Mouse (Mus musculus) lung, adult 2 months (tissue): ENCODE measurements around the gene Izumo4. TPM values are rescaled to one million over a fixed set of nuclear protein-coding genes. Genes with fewer than 3 reads are reported as not detected.

ENCODE experiments used
- DNase-seq: peaks from one replicate; pipeline ENCODE4 v3.0.0; 2022
- H3K4me1 ChIP-seq: fragments of 200-500 bp; 2 replicates; pipeline ENCODE4 v1.6.1; 2011; ENCODE audit warnings: low read length; ENCODE audit not compliant: control insufficient read depth, insufficient read depth
- H3K4me3 ChIP-seq: fragments of 200-500 bp; replicated peaks from 2 replicates; pipeline ENCODE3; 2011; ENCODE audit warnings: low read depth, mild to moderate bottlenecking, control low read depth, low read length; ENCODE audit errors: extremely low read depth
- CTCF ChIP-seq: fragments of 200-500 bp; IDR thresholded peaks from 2 replicates; pipeline ENCODE4 v1.5.1; 2011; ENCODE audit warnings: mild to moderate bottlenecking, low read length, control low read depth; ENCODE audit not compliant: insufficient read depth
- POLR2A ChIP-seq: fragments of 200-500 bp; IDR thresholded peaks from 2 replicates; pipeline ENCODE4 v1.6.1; 2011; ENCODE audit warnings: low read depth, mild to moderate bottlenecking, control low read depth, low read length, borderline replicate concordance; ENCODE audit errors: extremely low read depth
- WGBS: fragments of 180-500 bp; shearing (Covaris S2); methylation state at CpG from one replicate; pipeline ENCODE4 v1.1.7; 2018; 5-methylcytosine and 5-hydroxymethylcytosine counted together
- polyA plus RNA-seq: library from polyadenylated mRNA; depleted of rRNA; stranded (reverse); fragments of >200 nt; gene quantifications from 2 replicates; pipeline ENCODE4 v1.2.3, GENCODE M21; 2012

Izumo4 gene
- polyA plus RNA-seq, 1 experiment: 70.8 TPM

DNA sequence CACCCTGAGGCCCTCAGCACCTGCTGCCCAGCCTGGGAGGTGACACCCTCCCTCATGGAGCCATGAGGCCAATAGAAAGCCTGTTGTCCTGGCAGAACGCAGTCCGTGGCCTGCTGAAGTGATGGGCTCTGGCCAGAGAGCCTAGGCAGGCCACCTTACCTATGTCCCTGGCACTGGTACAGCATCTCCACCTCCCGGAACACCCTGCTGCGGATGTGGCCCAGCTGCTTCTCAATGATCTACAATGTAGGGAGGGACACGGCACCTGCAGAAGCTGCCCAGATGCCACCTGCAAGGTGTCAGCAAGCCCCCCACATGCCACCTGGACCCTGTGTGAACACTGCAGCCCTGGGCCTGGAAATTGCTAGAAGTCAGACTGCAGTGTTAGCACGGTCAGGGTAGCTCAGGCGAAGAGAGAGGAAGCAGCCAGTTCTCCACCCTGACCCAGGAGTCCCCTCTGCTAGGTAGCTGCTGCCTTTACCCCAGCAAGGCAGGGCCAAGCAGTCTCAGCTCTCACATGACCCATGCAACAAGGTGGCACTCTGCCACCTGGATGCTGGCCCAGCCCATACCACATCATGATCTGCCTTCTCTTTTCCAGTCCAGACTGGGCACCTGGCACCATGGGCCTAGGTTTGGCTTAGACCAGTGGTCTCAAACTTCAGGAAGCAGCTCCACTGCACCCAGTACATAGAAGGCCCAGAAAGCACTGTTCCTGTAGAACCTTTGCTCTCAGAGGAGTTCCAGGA is 32.1 kb upstream of the Izumo4 start:
- WGBS: 65% methylated on average over 7 of the region's 7 CpGs
- H3K4me1 ChIP-seq: peaks cover 73% of the 10 kb centered on the region
- DNase-seq: peak; percentile 76

DNA sequence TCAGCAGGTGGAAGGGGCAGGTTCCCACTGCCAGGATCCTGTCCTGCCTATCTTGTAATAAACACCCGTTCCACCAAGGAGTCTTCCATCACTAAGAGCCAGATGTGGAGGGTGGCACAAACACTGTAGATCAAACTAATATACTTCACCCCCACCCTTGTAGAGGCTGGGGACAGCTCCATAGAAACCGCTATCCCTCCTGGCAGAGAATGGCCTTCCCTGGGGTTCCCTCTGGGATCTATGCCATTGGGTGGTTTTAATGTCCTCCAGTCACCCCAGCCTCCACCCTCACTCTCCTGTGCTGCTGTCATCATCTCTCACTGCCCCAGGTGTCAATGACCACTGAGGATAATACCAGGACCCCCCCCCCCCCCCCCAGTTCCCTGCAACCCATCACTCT is 31.5 kb upstream of the Izumo4 start:
- Histone ChIP-seq H3K4me3 (no peak overlapping the region), H3K4me1 (peaks cover 68% of the 10 kb centered on the region)
- DNase-seq: no peak
- no peak for TF ChIP-seq POLR2A
- 70% methylated on average over 2 of the region's 2 CpGs for WGBS

More for the DNA sequence above, 32.1 kb upstream of the Izumo4 start:
- no peak overlapping the region for H3K4me3 ChIP-seq
- no peak for TF ChIP-seq CTCF
- TF ChIP-seq POLR2A: no peak; the same call in 1 of the 2 replicates

DNA sequence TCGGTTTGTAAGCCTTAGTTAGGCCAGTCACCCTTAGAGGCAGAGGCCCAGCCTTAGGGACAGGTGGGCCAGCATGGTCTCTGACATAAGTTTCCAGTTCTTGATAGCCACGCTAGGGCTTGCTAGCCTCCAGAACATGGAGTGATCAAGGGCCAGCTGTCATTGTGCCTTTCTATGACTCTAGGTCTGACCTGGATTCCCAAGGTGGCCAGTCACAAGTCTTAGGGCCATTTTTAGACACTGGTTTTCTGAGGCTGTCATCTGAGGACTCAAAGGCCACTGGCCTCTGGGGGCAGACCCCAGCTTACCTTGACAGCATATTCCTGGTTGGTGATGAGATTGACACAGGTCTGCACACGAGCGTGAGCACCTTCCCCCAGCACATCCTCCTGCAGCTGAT is 30.7 kb upstream of the Izumo4 start:
- Histone ChIP-seq H3K4me3 (no peak overlapping the region), H3K4me1 (peaks cover 61% of the 10 kb centered on the region)
- DNase-seq: no peak
- TF ChIP-seq CTCF (no peak), POLR2A (no peak; the same call in 1 of the 2 replicates)
- WGBS: 76% methylated on average over 4 of the region's 4 CpGs

GRCm38 (mm10) chr10:80671936-80672690 is 29.9 kb upstream of the Izumo4 start:
- peaks cover 58% of the 10 kb centered on the region for H3K4me1 ChIP-seq
- TF ChIP-seq CTCF (no peak), POLR2A (no peak)

GRCm38 (mm10) chr10:80673690-80674089 is 28.3 kb upstream of the Izumo4 start:
- Histone ChIP-seq H3K4me3 (peak overlapping the region; percentile 71), H3K4me1 (peaks cover 60% of the 10 kb centered on the region)
- TF ChIP-seq CTCF: no peak
- TF ChIP-seq POLR2A: no peak
- DNase-seq: no peak
- 61% methylated on average over 3 of the region's 3 CpGs for WGBS

More at GRCm38 (mm10) chr10:80671936-80672690, 29.9 kb upstream of the Izumo4 start:
- H3K4me3 ChIP-seq: no peak overlapping the region
- DNase-seq: no peak
- WGBS: 62% methylated on average over 11 of the region's 11 CpGs

DNA sequence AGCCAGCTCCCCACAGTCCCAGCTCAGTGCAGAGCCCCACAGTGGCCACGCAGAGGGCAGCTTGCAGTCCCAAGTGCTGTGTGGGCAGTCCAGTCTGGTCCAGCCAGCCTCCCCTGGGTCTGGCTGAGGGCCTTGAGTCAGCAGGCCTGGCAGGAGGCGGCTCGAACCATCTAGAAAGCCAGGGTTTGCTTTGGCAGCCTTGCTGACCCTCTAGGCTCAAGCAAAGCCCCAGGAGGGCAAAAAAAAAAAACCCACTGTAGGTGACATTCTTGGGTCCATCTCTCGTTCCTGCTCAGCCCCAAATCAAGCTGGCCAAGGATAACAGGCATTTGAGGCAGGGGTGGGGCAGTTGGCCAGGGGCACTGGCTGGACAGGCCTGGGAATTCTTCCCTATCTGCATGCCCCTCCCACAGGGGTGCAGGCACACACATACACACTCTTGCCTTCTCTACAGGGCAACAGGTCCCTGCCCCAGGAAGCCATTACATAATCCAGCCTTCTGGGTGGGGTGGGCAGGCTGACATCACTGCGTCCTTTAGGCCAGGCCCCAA is 27.7 kb upstream of the Izumo4 start:
- H3K4me3 ChIP-seq: peak overlapping the region; percentile 71
- no peak for TF ChIP-seq CTCF
- TF ChIP-seq POLR2A: peak; percentile 41; the same call in 1 of the 2 replicates
- peak; percentile 27 for DNase-seq
- peaks cover 59% of the 10 kb centered on the region for H3K4me1 ChIP-seq
- WGBS: 7% methylated on average over 5 of the region's 5 CpGs

GRCm38 (mm10) chr10:80674851-80675404 is 27.1 kb upstream of the Izumo4 start:
- H3K4me3 ChIP-seq: peak overlapping the region; percentile 71
- under 1% methylated on average over 6 of the region's 6 CpGs for WGBS
- peaks cover 59% of the 10 kb centered on the region for H3K4me1 ChIP-seq
- peak; percentile 49 for DNase-seq
- TF ChIP-seq CTCF (no peak), POLR2A (peak; percentile 6; the same call in 1 of the 2 replicates)

- peaks cover 59% of the 10 kb centered on the region for H3K4me1 ChIP-seq
- H3K4me3 ChIP-seq: peak overlapping the region; percentile 71
- peak; percentile 40 for DNase-seq
- TF ChIP-seq CTCF (no peak), POLR2A (no peak; the same call in 1 of the 2 replicates)
- 0% methylated on average over 49 of the region's 54 CpGs for WGBS
Measured at GRCm38 (mm10) chr10:80675405-80676197, 26.4 kb upstream of the Izumo4 start.
